Comparison of ENCODE assay signal across 8 mouse cellular contexts in the genomic region with DNA sequence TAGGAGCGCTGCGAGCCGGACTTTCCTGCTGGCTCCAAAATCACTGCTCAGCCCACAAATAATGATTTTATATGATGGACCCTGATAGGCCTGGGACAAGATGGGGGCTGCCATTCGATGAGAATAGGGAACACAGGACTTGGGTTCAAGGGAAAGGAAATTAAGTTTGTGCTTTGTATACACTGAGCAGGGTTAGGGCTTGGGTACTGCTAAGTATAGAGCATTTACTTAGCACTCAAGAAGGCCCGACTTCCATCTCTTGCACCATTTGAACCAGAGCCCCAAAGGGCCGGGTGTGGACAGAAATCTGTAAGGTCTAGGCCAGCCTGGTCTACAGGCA. TPM values are rescaled to one million over a fixed set of nuclear protein-coding genes. Genes with fewer than 3 reads are reported as not detected.
DNase-seq lines count a peak whose midpoint lies in the region; ATAC-seq and TF ChIP-seq lines count a peak whose summit lies in the region.

No protein-coding gene starts in this region.

- no peaks in the 10 kb centered on the region for H3K27me3 ChIP-seq in megakaryocyte, embryonic 14.5 days (replicated peaks)
- no peaks in the 10 kb centered on the region for H3K27me3 ChIP-seq in limb, embryonic 14.5 days (ENCODE audit: control insufficient read depth, insufficient read depth, low read length)
- H3K27me3 ChIP-seq in stomach, embryonic 14.5 days (ENCODE audit: control insufficient read depth, insufficient read depth, low read length), result no peaks in the 10 kb centered on the region

- 30% methylated on average over 6 of the region's 6 CpGs for WGBS in limb, embryonic 14.5 days
- WGBS in stomach, embryonic 14.5 days, result 33% methylated on average over 6 of the region's 6 CpGs

- H3K36me3 ChIP-seq in megakaryocyte, embryonic 14.5 days (replicated peaks; ENCODE audit: low read length), result peaks cover 40% of the 10 kb centered on the region
- no peaks in the 10 kb centered on the region for H3K36me3 ChIP-seq in limb, embryonic 14.5 days (ENCODE audit: control insufficient read depth, insufficient read depth, low read length)
- H3K36me3 ChIP-seq in stomach, embryonic 14.5 days (ENCODE audit: control insufficient read depth, insufficient read depth, low read length), result no peaks in the 10 kb centered on the region

- no peak for DNase-seq in cerebellum, adult 9-10 months
- DNase-seq in limb, embryonic 14.5 days (ENCODE audit: low spot score), result no peak
- no peak for DNase-seq in T-cell, adult 2 months (ENCODE audit: low spot score)
- no peak for DNase-seq in frontal cortex, postnatal 10 days (ENCODE audit: low spot score in 2 of 2)

- H3K27ac ChIP-seq in limb, embryonic 14.5 days (replicated peaks; ENCODE audit: low read depth, low read length), result peak overlapping the region; percentile 79
- peak overlapping the region; percentile 72; the same call in 1 of the 2 replicates for H3K27ac ChIP-seq in stomach, embryonic 14.5 days (ENCODE audit: low read length)

- no peak for TF ChIP-seq POLR2A in limb, embryonic 14.5 days (IDR thresholded peaks at IDR 0.05; ENCODE audit: borderline replicate concordance, extremely low read depth, insufficient read depth, insufficient read length)

- peak overlapping the region; percentile 63 for H3K9ac ChIP-seq in limb, embryonic 14.5 days (ENCODE audit: low read depth, low read length, severe bottlenecking)
- H3K9ac ChIP-seq in stomach, embryonic 14.5 days (replicated peaks; ENCODE audit: low read depth, low read length), result 0 out of 2 replicates have a peak overlapping the region, but pooled peaks have one; percentile 38

- peak overlapping the region; percentile 91 for H3K4me3 ChIP-seq in megakaryocyte, embryonic 14.5 days (replicated peaks)
- peak overlapping the region; percentile 68 for H3K4me3 ChIP-seq in limb, embryonic 14.5 days (replicated peaks; ENCODE audit: low read length)
- peak overlapping the region; percentile 65 for H3K4me3 ChIP-seq in stomach, embryonic 14.5 days (ENCODE audit: low read depth, low read length)

- ATAC-seq in cerebellum, adult (ENCODE audit: insufficient number of reproducible peaks, low FRiP score, low TSS enrichment), result 0 out of 2 replicates have a peak, but pooled peaks have one; percentile 11
- ATAC-seq in megakaryocyte, adult 5-6 weeks (ENCODE audit: poor library complexity, severe bottlenecking), result no peak
- peak; percentile 24 for ATAC-seq in limb, embryonic 14.5 days (ENCODE audit: low FRiP score, low read depth)
- 0 out of 2 replicates have a peak, but pooled peaks have one; percentile 8 for ATAC-seq in stomach, embryonic 14.5 days (ENCODE audit: insufficient number of reproducible peaks, insufficient read depth, low FRiP score, low read depth)

- H3K9me3 ChIP-seq in megakaryocyte, embryonic 14.5 days, result peaks cover 6% of the 10 kb centered on the region
- H3K9me3 ChIP-seq in limb, embryonic 14.5 days (ENCODE audit: control insufficient read depth, low read length), result no peaks in the 10 kb centered on the region
- H3K9me3 ChIP-seq in stomach, embryonic 14.5 days (ENCODE audit: control insufficient read depth, low read depth, low read length), result no peaks in the 10 kb centered on the region; the same call in 1 of the 2 replicates

- peaks cover 66% of the 10 kb centered on the region for H3K4me1 ChIP-seq in megakaryocyte, embryonic 14.5 days
- H3K4me1 ChIP-seq in limb, embryonic 14.5 days (ENCODE audit: control insufficient read depth, insufficient read depth, low read length), result peaks cover 15% of the 10 kb centered on the region
- peaks cover 6% of the 10 kb centered on the region; the same call in 1 of the 2 replicates for H3K4me1 ChIP-seq in stomach, embryonic 14.5 days (ENCODE audit: control insufficient read depth, insufficient read depth, low read length)

- H3K4me2 ChIP-seq in limb, embryonic 14.5 days (replicated peaks; ENCODE audit: low read depth, low read length, severe bottlenecking), result peak overlapping the region; percentile 79
- H3K4me2 ChIP-seq in stomach, embryonic 14.5 days (replicated peaks; ENCODE audit: low read depth, low read length), result peak overlapping the region; percentile 75

RNA-seq across cellular contexts. Expression of a gene that starts 0.5 kb away (rescaled TPM):
- 24.2 and 39.2 TPM in 2 replicates for polyA plus RNA-seq in megakaryocyte, embryonic 14.5 days (2012; ENCODE audit: insufficient read depth, low replicate concordance)
- 24.9 and 25.6 TPM in 2 replicates for total RNA-seq in megakaryocyte, adult 5-6 weeks (2015)
- total RNA-seq in megakaryocyte, adult 5-6 weeks (2017), result 12.2 and 18.0 TPM in 2 replicates
- 42.6 and 44.5 TPM in 2 replicates for polyA plus RNA-seq in limb, embryonic 14.5 days (2012; rRNA removed)
- polyA plus RNA-seq in limb, embryonic 14.5 days (2014; fragmentation: Nextera tagmentation; extraction: Ambion mirVana), result 82.9 and 103 TPM in 2 replicates
- polyA plus RNA-seq in stomach, embryonic 14.5 days (2014; fragmentation: Nextera tagmentation; extraction: Ambion mirVana), result 88.5 and 113 TPM in 2 replicates

RNA-seq across cellular contexts. Expression of a gene that starts 14.9 kb away (rescaled TPM):
- 104 and 119 TPM in 2 replicates for polyA plus RNA-seq in megakaryocyte, embryonic 14.5 days (2012; ENCODE audit: insufficient read depth, low replicate concordance)
- 80.0 and 89.7 TPM in 2 replicates for total RNA-seq in megakaryocyte, adult 5-6 weeks (2015)
- total RNA-seq in megakaryocyte, adult 5-6 weeks (2017), result 96.0 and 119 TPM in 2 replicates
- polyA plus RNA-seq in limb, embryonic 14.5 days (2012; rRNA removed), result 105 and 133 TPM in 2 replicates
- 176 and 185 TPM in 2 replicates for polyA plus RNA-seq in limb, embryonic 14.5 days (2014; fragmentation: Nextera tagmentation; extraction: Ambion mirVana)
- polyA plus RNA-seq in stomach, embryonic 14.5 days (2014; fragmentation: Nextera tagmentation; extraction: Ambion mirVana), result 126 and 142 TPM in 2 replicates

RNA-seq across cellular contexts. Expression of a gene that starts 14.9 kb away (rescaled TPM):
- 0.68 TPM in 1 of 2 replicates, not detected in the other for polyA plus RNA-seq in megakaryocyte, embryonic 14.5 days (2012; ENCODE audit: insufficient read depth, low replicate concordance)
- 13.2 and 13.4 TPM in 2 replicates for total RNA-seq in megakaryocyte, adult 5-6 weeks (2015)
- total RNA-seq in megakaryocyte, adult 5-6 weeks (2017), result 6.8 and 10.2 TPM in 2 replicates
- 55.7 and 58.5 TPM in 2 replicates for polyA plus RNA-seq in limb, embryonic 14.5 days (2012; rRNA removed)
- 83.4 and 87.0 TPM in 2 replicates for polyA plus RNA-seq in limb, embryonic 14.5 days (2014; fragmentation: Nextera tagmentation; extraction: Ambion mirVana)
- 81.2 and 82.9 TPM in 2 replicates for polyA plus RNA-seq in stomach, embryonic 14.5 days (2014; fragmentation: Nextera tagmentation; extraction: Ambion mirVana)

RNA-seq across cellular contexts. Expression of a gene that starts 39.0 kb away (rescaled TPM):
- 1.8 and 16.7 TPM in 2 replicates for polyA plus RNA-seq in megakaryocyte, embryonic 14.5 days (2012; ENCODE audit: insufficient read depth, low replicate concordance)
- total RNA-seq in megakaryocyte, adult 5-6 weeks (2015), result 13.4 and 22.4 TPM in 2 replicates
- total RNA-seq in megakaryocyte, adult 5-6 weeks (2017), result 15.9 and 23.1 TPM in 2 replicates
- polyA plus RNA-seq in limb, embryonic 14.5 days (2012; rRNA removed), result 110 and 111 TPM in 2 replicates
- polyA plus RNA-seq in limb, embryonic 14.5 days (2014; fragmentation: Nextera tagmentation; extraction: Ambion mirVana), result 164 and 166 TPM in 2 replicates
- polyA plus RNA-seq in stomach, embryonic 14.5 days (2014; fragmentation: Nextera tagmentation; extraction: Ambion mirVana), result 131 and 135 TPM in 2 replicates

RNA-seq across cellular contexts. Expression of a gene that starts 39.1 kb away (rescaled TPM):
- polyA plus RNA-seq in megakaryocyte, embryonic 14.5 days (2012; ENCODE audit: insufficient read depth, low replicate concordance), result 12.0 and 12.6 TPM in 2 replicates
- total RNA-seq in megakaryocyte, adult 5-6 weeks (2015), result 18.5 and 24.4 TPM in 2 replicates
- total RNA-seq in megakaryocyte, adult 5-6 weeks (2017), result 26.1 and 27.3 TPM in 2 replicates
- polyA plus RNA-seq in limb, embryonic 14.5 days (2012; rRNA removed), result 30.2 and 39.8 TPM in 2 replicates
- polyA plus RNA-seq in limb, embryonic 14.5 days (2014; fragmentation: Nextera tagmentation; extraction: Ambion mirVana), result 39.7 and 40.1 TPM in 2 replicates
- 52.1 and 52.9 TPM in 2 replicates for polyA plus RNA-seq in stomach, embryonic 14.5 days (2014; fragmentation: Nextera tagmentation; extraction: Ambion mirVana)

Comparison
In these comparisons a context has a peak if more than half of its experiments do, and no peak if none do; other contexts are left out.
1. RNA of a gene that starts 14.9 kb away (polyA plus RNA-seq): 55.7 to 87.0 TPM in limb, embryonic 14.5 days and 81.2 to 82.9 TPM in stomach, embryonic 14.5 days; 0.68 TPM in megakaryocyte, embryonic 14.5 days; every median in the first group is over 10 times any median in the second.
2. Peak in every context shown above with its lines, with median percentiles within 50 percentile points of each other: H3K4me3 ChIP-seq.